ENCODE assay signal across 8 mouse cellular contexts in genomic region chr13:100103052-100103658, GRCm38 (mm10). TPM values are rescaled to one million over a fixed set of nuclear protein-coding genes. Genes with fewer than 3 reads are reported as not detected.
DNase-seq lines count a peak whose midpoint lies in the region; ATAC-seq and TF ChIP-seq lines count a peak whose summit lies in the region.

No protein-coding gene starts in this region.

- no peak for ATAC-seq in lung, postnatal 0 days
- ATAC-seq in embryonic facial prominence, embryonic 11.5 days (replicated peaks; ENCODE audit: insufficient number of reproducible peaks, low FRiP score, low TSS enrichment, low read depth), result no peak
- ATAC-seq in midbrain, postnatal 0 days (ENCODE audit: low FRiP score), result no peak; the same call in 1 of the 2 replicates

- H3K4me1 ChIP-seq in lung, postnatal 0 days (ENCODE audit: insufficient read depth, low read depth, low read length), result peaks cover 13% of the 10 kb centered on the region; the same call in 1 of the 2 replicates
- no peaks in the 10 kb centered on the region for H3K4me1 ChIP-seq in embryonic facial prominence, embryonic 11.5 days (ENCODE audit: control insufficient read depth, insufficient read depth, low read length)
- peaks cover 6% of the 10 kb centered on the region for H3K4me1 ChIP-seq in midbrain, postnatal 0 days (ENCODE audit: insufficient read depth, low read length)

- H3K9me3 ChIP-seq in lung, postnatal 0 days (ENCODE audit: low read length), result no peaks in the 10 kb centered on the region
- no peaks in the 10 kb centered on the region for H3K9me3 ChIP-seq in embryonic facial prominence, embryonic 11.5 days (replicated peaks; ENCODE audit: control insufficient read depth, low read length)
- H3K9me3 ChIP-seq in midbrain, postnatal 0 days (ENCODE audit: low read length), result no peaks in the 10 kb centered on the region

- H3K4me3 ChIP-seq in lung, postnatal 0 days (ENCODE audit: low read depth, low read length), result peak overlapping the region; percentile 90
- peak overlapping the region; percentile 98 for H3K4me3 ChIP-seq in embryonic facial prominence, embryonic 11.5 days (ENCODE audit: low read depth, low read length)
- peak overlapping the region; percentile 79 for H3K4me3 ChIP-seq in midbrain, postnatal 0 days (ENCODE audit: low read depth, low read length)

- peak overlapping the region; percentile 87 for H3K27ac ChIP-seq in lung, postnatal 0 days (ENCODE audit: low read length)
- peak overlapping the region; percentile 80 for H3K27ac ChIP-seq in embryonic facial prominence, embryonic 11.5 days (replicated peaks; ENCODE audit: low read depth, low read length)
- peak overlapping the region; percentile 64 for H3K27ac ChIP-seq in midbrain, postnatal 0 days (ENCODE audit: low read depth, low read length)

- no peaks in the 10 kb centered on the region for H3K27me3 ChIP-seq in lung, postnatal 0 days (replicated peaks; ENCODE audit: insufficient read depth, low read length)
- H3K27me3 ChIP-seq in embryonic facial prominence, embryonic 11.5 days (ENCODE audit: control insufficient read depth, insufficient read depth, low read length), result no peaks in the 10 kb centered on the region
- H3K27me3 ChIP-seq in midbrain, postnatal 0 days (ENCODE audit: insufficient read depth, low read length), result no peaks in the 10 kb centered on the region

- WGBS in lung, postnatal 0 days, result 3% methylated on average over 15 of the region's 15 CpGs
- WGBS in embryonic facial prominence, embryonic 11.5 days, result 7% methylated on average over 15 of the region's 15 CpGs
- 8% methylated on average over 15 of the region's 15 CpGs for WGBS in midbrain, postnatal 0 days

- no peak for TF ChIP-seq EP300 in lung, postnatal 0 days (IDR thresholded peaks at IDR 0.05)

- no peaks in the 10 kb centered on the region for H3K36me3 ChIP-seq in lung, postnatal 0 days (ENCODE audit: insufficient read depth, low read length)
- no peaks in the 10 kb centered on the region; the same call in 1 of the 2 replicates for H3K36me3 ChIP-seq in embryonic facial prominence, embryonic 11.5 days (replicated peaks; ENCODE audit: control insufficient read depth, insufficient read depth, low read depth, low read length)
- 0 out of 2 replicates have a peak, but pooled peaks cover 2% of the 10 kb centered on the region for H3K36me3 ChIP-seq in midbrain, postnatal 0 days (ENCODE audit: insufficient read depth, low read length)

- DNase-seq in lung, postnatal 0 days (ENCODE audit: low spot score), result peak; percentile 46
- DNase-seq in lung, adult 18-20 months, result no peak
- DNase-seq in embryonic facial prominence, embryonic 11.5 days (ENCODE audit: low spot score), result no peak
- DNase-seq in induced T-regulatory cell, adult 2 months (ENCODE audit: low read depth), result peak; percentile 40
- peak; percentile 1 for DNase-seq in midbrain, postnatal 0 days (ENCODE audit: low spot score)
- DNase-seq in gastrocnemius, adult 8-10 months (ENCODE audit: low spot score in 2 of 2), result no peak
- DNase-seq in cerebellum, adult 18-20 months, result no peak
- DNase-seq in layer of hippocampus, adult 18-20 months (ENCODE audit: low spot score in 2 of 2), result no peak

- H3K9ac ChIP-seq in lung, postnatal 0 days (replicated peaks; ENCODE audit: low read depth), result peak overlapping the region; percentile 87
- H3K9ac ChIP-seq in embryonic facial prominence, embryonic 11.5 days (replicated peaks; ENCODE audit: low read length), result peak overlapping the region; percentile 92
- H3K9ac ChIP-seq in midbrain, postnatal 0 days (replicated peaks; ENCODE audit: low read length, poor library complexity, severe bottlenecking), result peak overlapping the region; percentile 73

- H3K4me2 ChIP-seq in lung, postnatal 0 days (replicated peaks; ENCODE audit: low read depth, low read length), result peak overlapping the region; percentile 79
- peak overlapping the region; percentile 75 for H3K4me2 ChIP-seq in embryonic facial prominence, embryonic 11.5 days (ENCODE audit: low read depth, low read length)
- peak overlapping the region; percentile 80 for H3K4me2 ChIP-seq in midbrain, postnatal 0 days (ENCODE audit: low read depth, low read length, poor library complexity, severe bottlenecking)

- TF ChIP-seq CTCF in lung, postnatal 0 days (IDR thresholded peaks at IDR 0.05), result no peak
- no peak for TF ChIP-seq CTCF in midbrain, postnatal 0 days (IDR thresholded peaks at IDR 0.05)

RNA-seq across cellular contexts. Expression of gene Bdp1, which starts 0.7 kb away (rescaled TPM):
- polyA plus RNA-seq in lung, postnatal 0 days (2015; fragmentation: Nextera tagmentation; extraction: Ambion mirVana), result 22.5 and 30.7 TPM in 2 replicates
- 19.2 and 26.3 TPM in 2 replicates for polyA plus RNA-seq in embryonic facial prominence, embryonic 11.5 days (2014; fragmentation: Nextera tagmentation; extraction: Ambion mirVana)
- 19.8 and 23.0 TPM in 2 replicates for total RNA-seq in midbrain, postnatal 0 days (2014; rRNA removed)
- 17.9 and 18.9 TPM in 2 replicates for polyA plus RNA-seq in midbrain, postnatal 0 days (2015; fragmentation: Nextera tagmentation; extraction: Ambion mirVana)
- total RNA-seq in gastrocnemius, adult 8-10 months (2022), result 10 to 100 TPM in 3 of 4 experiments, 1 to 10 TPM in 1; 9.3 to 18.4 (median 12.6) TPM
- 10 to 100 TPM; 30.5 to 41.7 TPM for total RNA-seq in layer of hippocampus, adult 18-20 months (2021)

RNA-seq across cellular contexts. Expression of gene Serf1, which starts 4.7 kb away (rescaled TPM):
- 61.6 and 82.2 TPM in 2 replicates for polyA plus RNA-seq in lung, postnatal 0 days (2015; fragmentation: Nextera tagmentation; extraction: Ambion mirVana)
- 276 and 318 TPM in 2 replicates for polyA plus RNA-seq in embryonic facial prominence, embryonic 11.5 days (2014; fragmentation: Nextera tagmentation; extraction: Ambion mirVana)
- 99.5 and 110 TPM in 2 replicates for total RNA-seq in midbrain, postnatal 0 days (2014; rRNA removed)
- polyA plus RNA-seq in midbrain, postnatal 0 days (2015; fragmentation: Nextera tagmentation; extraction: Ambion mirVana), result 389 and 390 TPM in 2 replicates
- total RNA-seq in gastrocnemius, adult 8-10 months (2022), result 10 to 100 TPM in 1 of 4 experiments, 1 to 10 TPM in 3; 5.1 to 11.4 (median 7.5) TPM
- total RNA-seq in layer of hippocampus, adult 18-20 months (2021), result 10 to 100 TPM; 11.5 to 14.9 TPM

RNA-seq across cellular contexts. Expression of gene Smn1, which starts 21.5 kb away (rescaled TPM):
- polyA plus RNA-seq in lung, postnatal 0 days (2015; fragmentation: Nextera tagmentation; extraction: Ambion mirVana), result 20.5 and 23.0 TPM in 2 replicates
- 80.4 and 81.7 TPM in 2 replicates for polyA plus RNA-seq in embryonic facial prominence, embryonic 11.5 days (2014; fragmentation: Nextera tagmentation; extraction: Ambion mirVana)
- total RNA-seq in midbrain, postnatal 0 days (2014; rRNA removed), result 20.9 and 33.1 TPM in 2 replicates
- 44.9 and 46.2 TPM in 2 replicates for polyA plus RNA-seq in midbrain, postnatal 0 days (2015; fragmentation: Nextera tagmentation; extraction: Ambion mirVana)
- 10 to 100 TPM; 12.0 to 16.7 (median 14.8) TPM for total RNA-seq in gastrocnemius, adult 8-10 months (2022)
- 10 to 100 TPM; 33.6 to 42.6 TPM for total RNA-seq in layer of hippocampus, adult 18-20 months (2021)

Comparison
In these comparisons a context has a peak if more than half of its experiments do, and no peak if none do; other contexts are left out.
1. DNase-seq: peak in lung, postnatal 0 days (single experiment), induced T-regulatory cell, adult 2 months (single experiment) and midbrain, postnatal 0 days (single experiment); none in lung, adult 18-20 months (0 of 2), embryonic facial prominence, embryonic 11.5 days (single experiment), gastrocnemius, adult 8-10 months (0 of 2), cerebellum, adult 18-20 months (0 of 2) and layer of hippocampus, adult 18-20 months (0 of 2).
2. Peak in every context shown above with its lines, with median percentiles within 50 percentile points of each other: H3K27ac ChIP-seq, H3K4me2 ChIP-seq, H3K4me3 ChIP-seq and H3K9ac ChIP-seq.